Mouse (Mus musculus) G1E (cell line): ENCODE measurements at regions not wholly inside any gene's neighbourhood (a gene's known extent, or its start where the extent isn't known, plus 50 kb on each side); places are given as distances from the start of the nearest gene placed in this dataset.

Source experiments
- CTCF ChIP-seq: IDR thresholded peaks from 2 replicates; pipeline ENCODE4 v1.5.1; 2012; ENCODE audit warnings: low read depth, low read length, inconsistent platforms, mixed read lengths
- GATA2 ChIP-seq: IDR thresholded peaks from 2 replicates; pipeline ENCODE4 v1.6.1; 2012; ENCODE audit warnings: low read depth, low read length, inconsistent platforms, borderline replicate concordance
- POLR2AphosphoS5 ChIP-seq: IDR thresholded peaks from 2 replicates; pipeline ENCODE4 v1.6.1; 2012; ENCODE audit warnings: low read depth, low read length, inconsistent platforms; ENCODE audit not compliant: insufficient replicate concordance

GRCm38 (mm10) chr17:4784296-4784695 is 209.8 kb upstream of the Arid1b start:
- TF ChIP-seq CTCF (no peak), POLR2AphosphoS5 (no peak), GATA2 (no peak)
